Mouse (Mus musculus): ENCODE measurements around the gene Mvb12b. TPM values are rescaled to one million over a fixed set of nuclear protein-coding genes. Genes with fewer than 3 reads are reported as not detected.

The Mvb12b gene
- polyA plus RNA-seq, 1 experiment from 2014 or later: 28.8 TPM

DNA sequence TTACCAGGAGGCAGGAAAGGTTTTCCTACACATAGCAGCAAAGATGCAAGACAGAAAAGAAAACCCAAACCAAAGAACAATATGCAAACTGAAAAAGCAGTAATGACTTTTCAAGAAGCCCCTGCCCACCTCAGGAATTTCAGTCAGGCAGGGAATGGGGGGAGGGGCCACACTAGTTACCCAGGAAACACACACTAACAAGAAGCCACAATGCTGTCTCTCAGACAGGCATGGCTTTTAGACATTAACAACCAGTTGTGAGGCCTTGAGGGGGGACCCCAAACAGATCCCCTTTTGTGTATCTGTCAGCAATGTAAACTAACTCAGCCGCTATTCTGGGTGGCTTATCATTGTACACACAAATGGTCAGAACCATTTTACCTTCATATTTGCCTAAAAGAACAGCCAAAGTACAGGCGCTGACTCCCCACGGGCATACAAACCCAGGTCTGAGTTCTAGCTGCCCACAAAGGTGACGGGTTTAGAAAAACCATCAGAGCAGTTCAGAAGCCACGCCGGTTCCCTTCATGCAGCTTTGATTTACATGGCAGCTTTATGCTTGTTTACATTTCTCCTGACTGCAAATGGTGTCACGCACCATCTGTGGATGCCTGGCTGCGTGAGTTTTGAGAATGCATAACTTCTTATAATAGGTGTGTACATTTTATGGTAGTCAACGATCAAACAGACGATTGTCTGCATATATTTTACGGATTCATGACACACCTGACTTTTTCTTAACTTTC is 105.9 kb downstream of the Mvb12b start:
- Histone ChIP-seq H3K4me3 (peak overlapping the region; percentile 9), H3K27ac (peak overlapping the region; percentile 80), H3K4me1 (replicated peaks) (peaks cover 41% of the 10 kb centered on the region), H3K9me3 (peaks cover 32% of the 10 kb centered on the region), H3K27me3 (ENCODE audit: insufficient read depth, poor library complexity, severe bottlenecking) (no peaks in the 10 kb centered on the region), H3K36me3 (peaks cover 53% of the 10 kb centered on the region)
- WGBS: 52% methylated on average over 11 of the region's 11 CpGs
- DNase-seq (ENCODE audit: low spot score): peak; percentile 80

- H3K36me3 ChIP-seq: peaks cover 62% of the 10 kb centered on the region
- peaks cover 39% of the 10 kb centered on the region for H3K4me1 ChIP-seq (replicated peaks)
- no peak overlapping the region for H3K27ac ChIP-seq
- no peak overlapping the region for H3K4me3 ChIP-seq
- no peaks in the 10 kb centered on the region for H3K27me3 ChIP-seq (ENCODE audit: insufficient read depth, poor library complexity, severe bottlenecking)
- DNase-seq (ENCODE audit: low spot score): no peak
- 95% methylated on average over 4 of the region's 4 CpGs for WGBS
- peaks cover 32% of the 10 kb centered on the region for H3K9me3 ChIP-seq
Measured at GRCm38 (mm10) chr2:33778466-33778865, 109.3 kb downstream of the Mvb12b start.

GRCm38 (mm10) chr2:33777051-33777450 is 110.7 kb downstream of the Mvb12b start:
- no peak overlapping the region for H3K4me3 ChIP-seq
- H3K4me1 ChIP-seq (replicated peaks): peaks cover 42% of the 10 kb centered on the region
- H3K36me3 ChIP-seq: peaks cover 70% of the 10 kb centered on the region
- 97% methylated on average over 11 of the region's 11 CpGs for WGBS
- H3K9me3 ChIP-seq: peaks cover 32% of the 10 kb centered on the region
- no peak for DNase-seq (ENCODE audit: low spot score)
- H3K27me3 ChIP-seq (ENCODE audit: insufficient read depth, poor library complexity, severe bottlenecking): no peaks in the 10 kb centered on the region
- H3K27ac ChIP-seq: no peak overlapping the region

DNA sequence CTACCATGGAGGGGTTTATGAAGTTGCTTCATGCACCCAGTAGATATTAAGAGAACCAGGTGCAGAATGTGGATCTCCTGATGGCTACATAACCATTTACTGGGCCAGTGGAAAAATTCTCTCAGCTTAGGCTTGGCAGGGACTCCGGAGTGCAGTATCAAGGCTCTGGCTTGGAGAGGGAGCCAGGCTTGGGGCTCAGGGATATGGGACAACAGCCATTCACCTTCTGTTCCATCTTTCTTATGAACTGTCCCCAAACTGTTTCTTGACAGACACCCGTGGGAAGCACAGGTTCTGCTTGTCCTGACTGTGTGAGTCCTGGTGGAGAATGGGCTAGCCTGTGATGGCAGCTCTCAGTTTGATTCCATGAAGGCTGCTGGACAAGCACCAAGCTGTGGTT is 112.9 kb downstream of the Mvb12b start:
- no peak for DNase-seq (ENCODE audit: low spot score)
- 85% methylated on average over 2 of the region's 2 CpGs for WGBS

DNA sequence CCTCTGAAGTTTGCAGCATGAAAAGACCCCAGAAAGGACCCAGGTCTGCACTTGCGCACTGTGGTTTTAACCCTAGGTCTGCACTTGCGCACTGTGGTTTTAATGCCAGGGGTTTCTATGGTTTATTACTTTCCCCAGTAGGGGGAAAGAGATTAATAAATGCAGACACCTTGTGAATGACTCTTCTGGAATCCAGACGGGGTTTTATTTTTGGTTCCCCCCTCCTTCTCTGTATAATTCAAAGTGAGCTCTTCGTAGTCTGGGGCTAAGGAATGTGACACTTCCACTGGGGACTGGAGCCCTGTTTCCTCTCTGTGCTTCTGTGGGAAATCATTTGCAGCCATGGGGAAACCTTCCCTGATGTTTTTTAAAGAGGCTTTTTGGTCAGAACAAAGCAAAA is 113.6 kb downstream of the Mvb12b start:
- Histone ChIP-seq H3K36me3 (peaks cover 62% of the 10 kb centered on the region), H3K4me1 (replicated peaks) (peaks cover 34% of the 10 kb centered on the region), H3K27me3 (ENCODE audit: insufficient read depth, poor library complexity, severe bottlenecking) (no peaks in the 10 kb centered on the region), H3K4me3 (no peak overlapping the region), H3K9me3 (peaks cover 23% of the 10 kb centered on the region), H3K27ac (peak overlapping the region; percentile 62)
- 70% methylated on average over 4 of the region's 4 CpGs for WGBS
- no peak for DNase-seq (ENCODE audit: low spot score)

More for the DNA sequence above, 112.9 kb downstream of the Mvb12b start:
- peak overlapping the region; percentile 62; the same call in 1 of the 2 replicates for H3K27ac ChIP-seq
- H3K4me1 ChIP-seq (replicated peaks): peaks cover 29% of the 10 kb centered on the region
- peaks cover 70% of the 10 kb centered on the region for H3K36me3 ChIP-seq
- H3K9me3 ChIP-seq: peaks cover 30% of the 10 kb centered on the region
- no peaks in the 10 kb centered on the region for H3K27me3 ChIP-seq (ENCODE audit: insufficient read depth, poor library complexity, severe bottlenecking)
- H3K4me3 ChIP-seq: no peak overlapping the region

GRCm38 (mm10) chr2:33772439-33772838 is 115.3 kb downstream of the Mvb12b start:
- no peak for DNase-seq (ENCODE audit: low spot score)
- 61% methylated on average over 9 of the region's 9 CpGs for WGBS
- no peak overlapping the region for H3K4me3 ChIP-seq
- H3K27me3 ChIP-seq (ENCODE audit: insufficient read depth, poor library complexity, severe bottlenecking): no peaks in the 10 kb centered on the region
- H3K36me3 ChIP-seq: peaks cover 49% of the 10 kb centered on the region
- peaks cover 37% of the 10 kb centered on the region for H3K4me1 ChIP-seq (replicated peaks)
- H3K27ac ChIP-seq: peak overlapping the region; percentile 24
- H3K9me3 ChIP-seq: peaks cover 6% of the 10 kb centered on the region

- Histone ChIP-seq H3K4me3 (no peak overlapping the region), H3K27me3 (ENCODE audit: insufficient read depth, poor library complexity, severe bottlenecking) (no peaks in the 10 kb centered on the region), H3K4me1 (replicated peaks) (peaks cover 37% of the 10 kb centered on the region), H3K27ac (no peak overlapping the region), H3K9me3 (no peaks in the 10 kb centered on the region), H3K36me3 (peaks cover 43% of the 10 kb centered on the region)
- WGBS: 80% methylated on average over 10 of the region's 10 CpGs
- no peak for DNase-seq (ENCODE audit: low spot score)
Measured at GRCm38 (mm10) chr2:33771388-33771787, 116.4 kb downstream of the Mvb12b start.

DNA sequence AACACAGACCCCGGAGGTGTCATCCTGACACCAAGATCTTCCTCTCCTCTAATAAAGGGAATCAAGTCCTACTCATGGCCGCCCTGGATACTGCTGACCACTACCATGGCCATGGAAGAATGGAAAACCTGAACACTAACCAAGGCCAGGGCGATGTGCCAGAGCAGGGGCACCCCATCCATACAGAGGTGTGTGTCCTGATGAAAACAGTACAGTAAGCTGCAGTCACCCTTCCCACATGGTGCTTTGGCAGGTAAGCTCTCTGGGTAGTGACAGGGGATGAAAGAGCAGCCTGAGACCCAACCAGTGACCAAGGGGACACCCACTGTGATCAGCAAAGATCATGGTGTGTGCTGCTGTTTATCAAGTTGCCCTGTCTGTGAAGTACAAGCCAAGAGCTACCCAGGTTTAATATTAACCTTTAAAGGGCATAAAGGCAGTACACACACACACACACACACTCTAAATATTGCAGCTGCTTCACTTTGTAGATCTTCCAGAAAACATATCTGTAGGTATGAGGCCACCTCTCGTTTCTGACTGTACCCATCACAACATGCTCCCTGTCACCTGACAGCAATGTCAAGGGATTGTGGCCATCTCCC is 117.1 kb downstream of the Mvb12b start:
- no peak for DNase-seq (ENCODE audit: low spot score)
- Histone ChIP-seq H3K4me3 (no peak overlapping the region), H3K27ac (no peak overlapping the region), H3K27me3 (ENCODE audit: insufficient read depth, poor library complexity, severe bottlenecking) (no peaks in the 10 kb centered on the region), H3K9me3 (no peaks in the 10 kb centered on the region), H3K36me3 (peaks cover 41% of the 10 kb centered on the region), H3K4me1 (replicated peaks) (peaks cover 37% of the 10 kb centered on the region)
- 83% methylated on average over 4 of the region's 4 CpGs for WGBS

- H3K27ac ChIP-seq: 0 out of 2 replicates have a peak overlapping the region, but pooled peaks have one; percentile 23
- DNase-seq (ENCODE audit: low spot score): peak; percentile 43
- 48% methylated on average over 7 of the region's 8 CpGs for WGBS
Measured at GRCm38 (mm10) chr2:33764476-33764875, 123.3 kb downstream of the Mvb12b start.

GRCm38 (mm10) chr2:33762210-33762609 is 125.5 kb downstream of the Mvb12b start:
- 0 out of 2 replicates have a peak overlapping the region, but pooled peaks have one; percentile 35 for H3K27ac ChIP-seq
- peaks cover 31% of the 10 kb centered on the region for H3K36me3 ChIP-seq
- 86% methylated on average over 6 of the region's 6 CpGs for WGBS
- no peaks in the 10 kb centered on the region for H3K27me3 ChIP-seq (ENCODE audit: insufficient read depth, poor library complexity, severe bottlenecking)
- H3K4me3 ChIP-seq: no peak overlapping the region
- no peaks in the 10 kb centered on the region for H3K9me3 ChIP-seq
- DNase-seq (ENCODE audit: low spot score): no peak
- peaks cover 28% of the 10 kb centered on the region for H3K4me1 ChIP-seq (replicated peaks)

More at GRCm38 (mm10) chr2:33764476-33764875, 123.3 kb downstream of the Mvb12b start:
- no peak overlapping the region for H3K4me3 ChIP-seq
- H3K4me1 ChIP-seq (replicated peaks): peaks cover 30% of the 10 kb centered on the region
- no peaks in the 10 kb centered on the region for H3K27me3 ChIP-seq (ENCODE audit: insufficient read depth, poor library complexity, severe bottlenecking)
- peaks cover 37% of the 10 kb centered on the region for H3K36me3 ChIP-seq
- no peaks in the 10 kb centered on the region for H3K9me3 ChIP-seq

GRCm38 (mm10) chr2:33760571-33760991 is 127.2 kb downstream of the Mvb12b start:
- Histone ChIP-seq H3K36me3 (peaks cover 24% of the 10 kb centered on the region), H3K4me1 (replicated peaks) (peaks cover 36% of the 10 kb centered on the region), H3K9me3 (no peaks in the 10 kb centered on the region), H3K27me3 (ENCODE audit: insufficient read depth, poor library complexity, severe bottlenecking) (no peaks in the 10 kb centered on the region), H3K4me3 (no peak overlapping the region), H3K27ac (no peak overlapping the region)
- no peak for DNase-seq (ENCODE audit: low spot score)
- WGBS: 90% methylated on average over 13 of the region's 13 CpGs

GRCm38 (mm10) chr2:33759447-33759846 is 128.3 kb downstream of the Mvb12b start:
- 72% methylated on average over 10 of the region's 10 CpGs for whole genome bisulfite sequencing
- Histone ChIP-seq H3K4me1 (replicated peaks) (peaks cover 45% of the 10 kb centered on the region), H3K9me3 (no peaks in the 10 kb centered on the region), H3K27me3 (ENCODE audit: insufficient read depth, poor library complexity, severe bottlenecking) (no peaks in the 10 kb centered on the region), H3K27ac (peak overlapping the region; percentile 42; the same call in 1 of the 2 replicates), H3K36me3 (peaks cover 23% of the 10 kb centered on the region), H3K4me3 (no peak overlapping the region)
- no peak for DNase-seq (ENCODE audit: low spot score)

DNA sequence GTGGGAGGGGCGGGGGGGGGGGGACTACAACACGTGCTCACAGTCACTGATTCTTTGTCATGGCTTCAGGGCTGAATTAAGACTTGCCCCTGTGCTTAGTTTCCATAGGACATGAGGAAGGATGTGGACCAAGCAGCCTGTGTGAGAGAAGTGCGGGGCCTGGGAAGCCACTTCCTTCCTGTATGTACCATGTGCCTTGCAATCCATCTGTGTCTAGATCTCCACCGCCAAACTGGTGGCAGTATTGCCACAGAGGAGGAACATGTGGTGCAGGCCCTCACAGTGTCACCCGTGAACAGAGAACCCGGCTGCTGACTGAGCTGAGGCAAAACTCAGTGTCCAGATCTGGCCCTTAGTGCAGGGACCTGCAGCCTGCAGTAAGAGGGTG is 132.1 kb downstream of the Mvb12b start:
- no peak for DNase-seq (ENCODE audit: low spot score)
- peaks cover 25% of the 10 kb centered on the region for H3K36me3 ChIP-seq
- H3K27ac ChIP-seq: 0 out of 2 replicates have a peak overlapping the region, but pooled peaks have one; percentile 5
- WGBS: 75% methylated on average over 6 of the region's 6 CpGs
- no peaks in the 10 kb centered on the region for H3K9me3 ChIP-seq
- H3K4me1 ChIP-seq (replicated peaks): peaks cover 57% of the 10 kb centered on the region
- H3K4me3 ChIP-seq: no peak overlapping the region
- H3K27me3 ChIP-seq (ENCODE audit: insufficient read depth, poor library complexity, severe bottlenecking): no peaks in the 10 kb centered on the region
